Mouse (Mus musculus) heart, postnatal 0 days (tissue): ENCODE measurements around the gene Esx1.

Source experiments
- CTCF ChIP-seq: IDR thresholded peaks from 2 replicates; pipeline ENCODE4 v1.5.1; 2016; ENCODE audit warnings: antibody characterized with exemption, control low read depth, low read depth
- EP300 ChIP-seq: IDR thresholded peaks from 2 replicates; pipeline ENCODE4 v1.6.1; 2016; ENCODE audit warnings: antibody characterized with exemption, low read depth

- TF ChIP-seq CTCF = no peak
- TF ChIP-seq EP300 = no peak
Measured at GRCm38 (mm10) chrX:137127542-137127941, 5.7 kb upstream of the Esx1 start.
